Mouse (Mus musculus): ENCODE data around the gene Ccnk.

Gene Ccnk

GRCm38 (mm10) chr12:108221712-108222111 is 42.3 kb downstream of the Ccnk start:
- DNase-seq (ENCODE audit: low spot score in 2 of 2) = no peak

- peak in 1 of 2 experiments; percentile 36 for DNase-seq (ENCODE audit: low spot score in 2 of 2)
Observed at GRCm38 (mm10) chr12:108223357-108223756, 44.0 kb downstream of the Ccnk start.

- DNase-seq (ENCODE audit: low spot score in 2 of 2) = no peak
Observed at GRCm38 (mm10) chr12:108225781-108226180, 46.4 kb downstream of the Ccnk start.

- no peak for DNase-seq (ENCODE audit: low spot score in 2 of 2)
Observed at GRCm38 (mm10) chr12:108226216-108226615, 46.8 kb downstream of the Ccnk start.

GRCm38 (mm10) chr12:108226941-108227340 is 47.6 kb downstream of the Ccnk start:
- DNase-seq (ENCODE audit: low spot score in 2 of 2) = no peak

- no peak for DNase-seq (ENCODE audit: low spot score in 2 of 2)
Observed at GRCm38 (mm10) chr12:108227527-108227926, 48.1 kb downstream of the Ccnk start.

GRCm38 (mm10) chr12:108230077-108230476 is 50.7 kb downstream of the Ccnk start:
- DNase-seq (ENCODE audit: low spot score in 2 of 2) = no peak

- no peak for DNase-seq (ENCODE audit: low spot score in 2 of 2)
Observed at GRCm38 (mm10) chr12:108230821-108231794, 51.7 kb downstream of the Ccnk start.

- DNase-seq (ENCODE audit: low spot score in 2 of 2) = no peak
Observed at GRCm38 (mm10) chr12:108231901-108232300, 52.5 kb downstream of the Ccnk start.

- no peak for DNase-seq (ENCODE audit: low spot score in 2 of 2)
Observed at GRCm38 (mm10) chr12:108233736-108234135, 54.4 kb downstream of the Ccnk start.

GRCm38 (mm10) chr12:108234832-108235602 is 55.6 kb downstream of the Ccnk start:
- no peak for DNase-seq (ENCODE audit: low spot score in 2 of 2)

GRCm38 (mm10) chr12:108235976-108236555 is 56.7 kb downstream of the Ccnk start:
- no peak for DNase-seq (ENCODE audit: low spot score in 2 of 2)

- DNase-seq (ENCODE audit: low spot score in 2 of 2) = no peak
Observed at GRCm38 (mm10) chr12:108237300-108238006, 58.1 kb downstream of the Ccnk start.

GRCm38 (mm10) chr12:108238395-108239035 is 59.1 kb downstream of the Ccnk start:
- DNase-seq (ENCODE audit: low spot score in 2 of 2) = no peak

- DNase-seq (ENCODE audit: low spot score in 2 of 2) = peak in 1 of 2 experiments; percentile 22
Observed at GRCm38 (mm10) chr12:108239441-108239840, 60.1 kb downstream of the Ccnk start.

- no peak for DNase-seq (ENCODE audit: low spot score in 2 of 2)
Observed at GRCm38 (mm10) chr12:108240401-108240890, 61.1 kb downstream of the Ccnk start.

GRCm38 (mm10) chr12:108240953-108241588 is 61.7 kb downstream of the Ccnk start:
- no peak for DNase-seq (ENCODE audit: low spot score in 2 of 2)

- DNase-seq (ENCODE audit: low spot score in 2 of 2) = no peak
Observed at GRCm38 (mm10) chr12:108241626-108242025, 62.2 kb downstream of the Ccnk start.

GRCm38 (mm10) chr12:108242243-108242745 is 62.9 kb downstream of the Ccnk start:
- no peak for DNase-seq (ENCODE audit: low spot score in 2 of 2)

GRCm38 (mm10) chr12:108244778-108245177 is 65.4 kb downstream of the Ccnk start:
- peak; percentile 37 to 64 for DNase-seq (ENCODE audit: low spot score in 2 of 2)
